Mouse (Mus musculus) urinary bladder, adult 18-20 months (tissue): ENCODE measurements at regions not wholly inside any gene's neighbourhood (a gene's known extent, or its start where the extent isn't known, plus 50 kb on each side); places are given as distances from the start of the nearest gene placed in this dataset.

Experiments
- DNase-seq, 2 experiments: peaks; one replicate each; pipeline ENCODE4 v3.0.0; 2022; ENCODE audit warnings: low spot score in 2 of 2, mixed read lengths in 2 of 2

DNA sequence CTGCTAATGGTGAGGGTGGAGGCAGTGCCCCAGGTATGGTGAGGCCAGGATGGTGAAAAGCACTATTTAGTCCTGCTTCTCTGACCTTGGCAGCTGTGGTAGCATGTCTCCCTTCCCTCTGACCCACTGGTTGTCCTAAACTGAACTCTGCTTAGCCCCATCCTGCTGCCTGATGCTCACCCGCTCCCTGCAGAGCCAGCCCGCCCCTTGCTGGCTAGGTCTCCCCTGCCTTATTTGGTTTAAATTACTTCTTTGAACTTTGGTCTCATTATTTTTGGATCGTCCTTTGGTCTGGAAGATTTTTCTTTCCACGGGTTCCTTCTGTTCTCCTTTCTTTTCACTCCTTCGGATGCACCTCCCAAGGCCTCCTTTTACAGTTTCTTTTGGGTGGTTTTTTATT is 525.7 kb upstream of the Tnp1 start:
- DNase-seq = no peak

DNA sequence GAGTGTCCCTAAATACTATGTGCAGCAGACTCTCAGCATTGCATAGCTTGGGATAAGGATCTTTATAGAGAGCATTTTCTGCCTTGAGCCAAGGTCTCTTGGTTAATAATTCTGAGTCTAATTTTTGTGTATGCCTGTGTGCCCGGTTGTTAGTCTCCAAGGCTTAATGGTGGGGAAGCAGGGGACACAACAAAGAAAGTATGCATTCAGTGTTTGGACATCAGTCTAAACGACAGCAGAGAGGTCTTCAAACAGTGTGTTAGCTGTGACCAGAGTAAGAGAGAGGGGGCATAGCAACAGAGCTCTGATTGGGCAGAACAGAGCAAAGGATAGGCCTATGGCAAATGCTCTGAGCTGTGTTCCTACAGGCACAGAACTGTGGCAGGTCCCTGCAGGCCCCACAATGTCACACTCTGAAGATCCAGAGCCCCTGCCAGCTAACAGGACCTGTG is 522.7 kb upstream of the Tnp1 start:
- DNase-seq = peak in 1 of 2 experiments; percentile 57

DNA sequence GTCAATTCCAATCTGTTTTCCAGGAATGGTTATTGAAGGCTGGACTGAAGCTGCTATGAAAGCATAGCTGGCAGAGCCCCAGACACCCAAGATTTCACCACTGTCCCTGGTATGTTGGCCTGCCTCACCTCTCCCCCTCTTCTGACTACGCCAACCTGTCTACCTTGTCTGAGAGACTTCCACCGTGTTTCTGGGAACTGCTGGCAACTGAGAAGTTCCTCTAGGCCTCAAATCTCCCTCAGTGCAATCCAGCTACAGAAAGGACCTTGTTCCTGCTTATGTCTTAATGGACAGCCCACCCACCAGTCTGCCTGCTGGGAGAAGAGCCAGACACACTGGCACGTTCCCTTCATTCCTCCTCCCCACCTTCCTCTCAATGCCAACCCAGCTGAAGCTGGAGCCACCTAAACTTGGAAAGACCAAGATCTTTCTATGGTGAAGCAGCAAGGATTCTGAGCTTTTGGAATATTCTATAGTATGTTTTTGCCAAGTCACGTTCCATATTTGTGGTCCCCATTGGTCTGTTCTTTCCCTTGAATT is 520.1 kb upstream of the Tnp1 start:
- no peak for DNase-seq

DNA sequence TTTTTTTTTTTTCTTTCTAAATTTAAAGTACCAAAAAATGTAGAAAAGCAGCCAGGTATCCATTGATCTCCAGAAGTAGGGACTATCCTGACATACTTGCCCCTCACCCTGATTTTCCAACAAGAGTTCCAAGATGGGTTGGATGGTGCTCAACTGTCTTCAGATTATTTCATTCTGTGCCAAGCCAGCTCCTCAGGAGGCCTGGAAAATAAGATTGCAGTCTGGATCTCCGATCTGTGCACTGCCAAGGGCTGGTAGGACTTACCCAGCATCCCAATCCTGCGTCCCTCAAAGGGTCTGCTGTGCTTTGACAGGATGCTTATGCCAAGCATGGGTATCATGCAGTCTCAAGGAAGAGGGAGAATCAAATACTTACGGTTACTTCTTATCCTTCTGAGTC is 517.8 kb upstream of the Tnp1 start:
- DNase-seq = no peak

DNA sequence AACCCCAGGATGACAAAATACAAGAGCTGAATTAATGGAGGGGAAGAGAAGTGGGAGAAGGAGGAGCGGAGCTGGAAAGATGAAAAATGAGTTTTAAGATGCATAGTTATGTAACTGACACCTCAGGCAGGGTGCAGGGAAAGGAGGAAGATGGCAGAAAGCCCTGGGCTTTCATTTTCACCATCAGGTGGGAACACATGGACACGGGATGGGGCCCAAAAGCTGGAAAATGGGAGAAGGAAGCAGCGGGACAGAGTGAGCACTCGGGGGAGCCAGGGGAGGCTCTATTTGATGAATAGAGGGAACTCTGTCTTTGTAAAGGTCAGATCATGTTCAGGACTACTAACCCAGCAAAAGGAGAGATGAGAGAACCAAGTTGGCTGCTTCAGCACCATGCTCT is 516.6 kb upstream of the Tnp1 start:
- DNase-seq = no peak

DNA sequence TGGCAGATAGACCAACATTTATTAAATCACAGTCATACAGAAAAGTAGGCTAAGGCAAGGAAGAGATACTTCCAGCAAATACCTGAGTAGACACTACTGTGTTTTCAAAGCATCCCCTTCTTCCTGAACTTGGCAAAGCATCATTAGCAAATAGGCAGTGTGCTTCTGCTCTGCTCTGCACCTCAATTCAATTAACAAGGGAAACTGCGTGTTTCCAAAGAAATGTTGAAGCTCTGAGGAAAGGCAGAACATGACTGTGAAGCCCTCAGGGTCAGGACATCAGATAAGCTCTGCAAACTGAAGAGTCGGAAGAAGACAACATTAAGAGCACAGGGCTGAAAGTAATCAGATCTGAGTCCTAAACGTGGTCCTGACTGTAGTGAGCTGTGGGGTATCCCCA is 516.1 kb upstream of the Tnp1 start:
- no peak for DNase-seq

DNA sequence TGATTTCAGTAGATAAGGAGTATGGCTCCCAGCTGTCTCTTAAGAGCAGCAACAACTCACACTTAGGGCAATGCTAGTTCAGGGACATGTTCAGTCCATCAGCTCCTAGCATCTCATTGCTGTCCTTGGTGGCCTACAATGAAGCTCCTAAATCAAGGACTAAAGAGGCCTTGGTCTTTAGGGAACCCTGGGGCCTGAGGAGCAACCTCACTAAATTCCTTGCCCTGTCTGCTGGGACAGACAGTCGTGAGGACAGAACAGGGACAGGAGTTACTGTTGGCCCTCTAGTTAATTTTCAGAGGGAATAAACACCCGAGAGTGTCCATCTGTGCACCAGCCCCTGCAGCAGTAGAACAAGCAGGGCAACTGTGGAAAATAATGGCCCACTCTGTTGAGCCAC is 514.6 kb upstream of the Tnp1 start:
- no peak for DNase-seq

DNA sequence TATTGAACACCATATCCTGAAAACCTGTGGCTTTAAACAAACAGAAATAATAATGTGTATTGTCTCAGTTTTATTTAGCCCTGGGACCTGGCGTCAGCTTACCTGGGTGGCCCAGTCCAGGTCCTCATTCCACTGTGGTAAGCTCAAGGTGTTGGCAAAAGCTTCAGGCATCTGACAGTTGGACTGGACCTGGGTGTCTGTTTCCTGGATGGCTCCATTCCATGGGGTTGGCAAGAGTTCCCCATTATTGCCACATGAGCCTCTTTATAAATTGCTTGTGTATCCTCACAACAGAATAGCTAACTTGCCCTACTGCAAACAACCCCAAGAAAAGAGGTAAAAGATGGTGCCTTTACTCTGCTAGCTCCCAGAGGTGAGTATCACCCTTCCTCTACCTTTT is 512.9 kb upstream of the Tnp1 start:
- no peak for DNase-seq

DNA sequence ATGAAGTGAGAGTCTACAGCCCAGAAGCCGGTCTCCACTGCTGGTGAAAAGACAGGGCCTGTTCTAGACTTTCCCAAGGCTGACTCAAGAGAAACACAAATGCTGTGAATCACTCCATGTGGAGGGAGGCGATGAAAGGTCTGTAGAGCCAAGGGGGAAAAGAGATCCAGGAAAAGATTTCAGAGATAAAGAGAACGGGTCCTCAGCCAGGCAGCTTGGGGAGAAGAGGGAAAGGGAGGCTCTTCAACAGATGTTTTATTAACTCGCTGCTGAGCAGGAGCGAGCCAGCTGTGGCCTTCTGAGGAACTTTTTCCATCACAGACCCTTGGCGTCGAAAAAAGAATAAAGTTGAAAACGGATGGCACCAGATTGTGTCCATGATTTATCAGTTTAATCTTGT is 500.7 kb upstream of the Tnp1 start:
- DNase-seq = peak in 1 of 2 experiments; percentile 44

DNA sequence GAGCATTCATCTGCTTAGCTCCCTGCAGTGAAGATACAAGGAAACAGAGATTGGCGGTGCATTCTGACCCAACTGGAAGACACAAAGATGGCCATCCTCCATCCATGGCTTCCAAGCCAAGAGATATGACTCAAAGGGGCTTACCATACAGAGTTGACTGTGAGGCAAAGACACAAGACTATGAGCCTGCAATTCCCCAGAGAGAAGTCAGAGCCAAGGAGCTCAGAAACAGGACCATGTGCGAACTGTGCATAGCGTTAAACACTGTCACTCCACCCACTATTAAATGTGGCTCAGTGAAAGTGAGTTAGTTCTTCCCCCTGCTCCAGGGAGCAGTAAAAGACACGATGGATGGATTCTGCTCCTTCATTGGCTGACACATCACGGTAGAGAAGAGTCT is 500.1 kb upstream of the Tnp1 start:
- peak in 1 of 2 experiments; percentile 36 for DNase-seq

DNA sequence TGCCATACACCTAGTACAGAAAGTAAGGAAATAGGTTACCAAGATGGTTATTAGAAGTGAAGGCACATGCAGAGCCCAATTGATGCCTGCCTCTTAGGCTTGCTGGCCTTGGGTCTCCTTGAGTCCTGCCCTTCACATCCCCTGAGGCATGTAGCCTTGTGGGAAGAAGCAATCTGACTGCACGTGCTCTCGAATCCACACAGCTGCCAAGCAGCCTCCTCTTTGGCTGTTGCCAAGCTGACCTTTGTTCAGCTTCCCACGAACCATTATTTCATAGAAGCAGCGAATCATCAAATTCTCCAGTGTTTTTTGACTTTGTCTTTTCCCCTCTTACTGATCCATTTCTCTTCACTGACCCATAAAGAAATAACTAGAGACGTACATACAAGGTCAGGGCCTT is 498.1 kb upstream of the Tnp1 start:
- DNase-seq = no peak

DNA sequence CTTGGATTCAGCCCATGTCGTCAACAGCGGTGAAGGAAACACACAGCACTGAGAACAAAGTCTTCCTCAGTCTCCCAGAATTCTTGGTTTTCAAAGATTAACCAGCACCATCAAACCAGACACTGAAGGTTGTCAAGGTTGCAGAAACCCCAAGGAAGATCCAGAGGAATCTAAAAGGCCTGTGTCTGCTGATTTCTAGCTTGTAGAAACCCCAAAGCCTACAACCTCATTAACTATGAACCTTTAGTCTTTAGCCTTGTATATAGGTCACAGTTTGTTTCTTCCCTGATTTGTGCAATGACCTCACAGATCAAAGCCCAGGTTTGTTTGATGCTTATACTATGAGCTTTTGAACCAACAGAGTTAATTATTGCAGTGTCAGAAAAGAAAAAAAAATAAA is 497.1 kb upstream of the Tnp1 start:
- no peak for DNase-seq

DNA sequence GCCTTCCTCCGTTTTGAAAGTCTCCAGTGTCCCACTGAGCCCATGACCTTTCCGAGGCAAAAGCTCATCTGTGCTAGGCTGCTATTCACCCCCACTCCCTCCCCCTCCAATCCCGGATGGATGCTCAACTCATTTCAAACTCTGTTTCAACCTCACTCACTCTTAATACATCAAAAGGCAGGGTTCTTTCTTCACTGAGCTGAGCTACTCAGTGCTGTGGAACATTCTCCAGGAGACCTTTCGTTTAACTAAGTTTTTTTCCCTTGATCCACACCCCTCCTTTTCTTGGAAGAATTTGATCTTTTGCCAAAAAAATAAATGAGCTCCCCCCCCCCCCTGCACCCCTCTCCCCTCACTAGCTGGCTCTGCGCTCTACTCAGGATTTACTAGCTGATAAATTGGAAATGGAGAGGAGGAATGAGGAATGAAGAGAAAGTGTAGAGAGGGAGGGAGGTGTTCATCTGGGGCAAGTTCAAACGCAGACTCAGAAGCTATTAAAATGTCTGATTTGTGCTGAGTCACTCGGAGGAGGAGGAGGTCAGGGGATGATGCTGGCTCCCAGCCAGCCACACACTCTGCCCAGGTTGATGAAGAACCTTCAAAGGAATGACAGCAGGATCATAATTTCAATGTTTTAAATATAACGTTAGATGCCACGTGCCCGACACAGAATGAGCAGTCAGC is 491.5 kb upstream of the Tnp1 start:
- peak; percentile 32 to 54 for DNase-seq

DNA sequence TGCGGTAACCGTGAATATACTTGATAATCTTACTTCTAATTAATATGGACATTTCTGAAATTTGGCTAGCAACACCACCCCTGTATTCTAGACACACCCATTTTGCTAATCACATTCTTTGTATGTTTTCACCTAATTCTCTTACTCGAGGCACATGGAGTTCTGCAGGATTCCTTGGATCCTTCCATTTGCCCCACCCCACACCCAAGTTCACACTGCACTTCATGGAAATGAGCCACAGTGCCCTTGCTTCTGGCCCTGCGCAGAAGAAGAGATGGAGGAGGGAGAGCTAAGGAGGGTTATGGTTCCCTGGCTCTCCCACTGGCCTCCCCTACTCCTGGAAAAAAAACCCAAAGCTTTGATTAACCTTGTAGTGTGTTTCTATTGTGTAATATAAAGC is 487.9 kb upstream of the Tnp1 start:
- DNase-seq = no peak

DNA sequence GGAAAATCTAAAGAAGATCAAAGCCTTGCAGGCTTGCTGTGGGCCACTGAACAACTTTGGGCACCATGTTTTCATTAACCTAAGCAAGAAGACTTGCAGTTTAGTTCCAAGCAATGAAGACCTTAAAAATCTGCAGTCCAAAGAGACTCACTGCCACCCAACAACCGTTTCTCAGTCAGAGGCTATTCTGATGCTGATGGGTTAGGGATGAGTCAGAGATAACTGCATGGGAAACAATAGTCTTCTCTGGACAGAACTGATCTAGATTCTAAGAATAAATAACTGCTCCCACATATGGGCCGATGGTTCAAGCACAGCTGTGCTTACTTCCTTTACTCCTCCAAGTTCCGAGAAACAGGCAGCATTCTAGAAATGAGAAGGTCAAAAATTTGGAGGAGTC is 485.0 kb upstream of the Tnp1 start:
- no peak for DNase-seq

DNA sequence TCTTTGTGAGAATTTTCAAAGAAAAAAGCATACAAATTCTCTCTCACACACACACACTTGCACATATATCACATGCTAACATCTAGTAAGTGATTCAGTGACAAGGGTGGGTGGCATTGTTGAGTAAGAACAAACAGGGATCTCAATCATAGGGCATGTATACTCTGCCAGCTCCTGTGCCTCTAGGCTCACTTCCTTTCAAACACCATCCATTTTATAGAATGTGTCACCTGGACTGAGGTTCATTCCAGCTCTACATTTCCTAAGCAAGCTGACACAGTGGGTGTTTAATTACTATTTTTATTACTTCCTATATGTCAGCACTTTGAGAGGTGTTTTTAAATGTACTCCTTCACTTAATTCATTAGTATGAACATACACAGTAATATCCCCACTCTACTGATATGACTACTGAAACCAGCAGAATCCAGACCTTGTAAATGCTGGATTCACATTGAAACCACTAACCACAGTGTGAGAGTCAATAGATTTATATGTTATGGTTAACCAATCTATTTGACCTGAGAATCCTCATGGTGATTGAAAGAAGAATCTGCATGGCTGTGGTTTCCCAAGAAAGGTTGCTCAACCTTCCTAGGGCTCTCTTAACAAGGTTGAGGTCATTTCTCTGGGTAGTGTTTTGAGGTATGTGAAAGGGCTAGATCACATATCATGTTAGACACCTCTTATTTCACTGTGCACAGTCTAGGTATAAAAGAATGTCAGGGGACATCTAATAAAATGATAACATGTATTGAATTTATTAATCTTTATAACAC is 480.5 kb upstream of the Tnp1 start:
- DNase-seq = no peak

DNA sequence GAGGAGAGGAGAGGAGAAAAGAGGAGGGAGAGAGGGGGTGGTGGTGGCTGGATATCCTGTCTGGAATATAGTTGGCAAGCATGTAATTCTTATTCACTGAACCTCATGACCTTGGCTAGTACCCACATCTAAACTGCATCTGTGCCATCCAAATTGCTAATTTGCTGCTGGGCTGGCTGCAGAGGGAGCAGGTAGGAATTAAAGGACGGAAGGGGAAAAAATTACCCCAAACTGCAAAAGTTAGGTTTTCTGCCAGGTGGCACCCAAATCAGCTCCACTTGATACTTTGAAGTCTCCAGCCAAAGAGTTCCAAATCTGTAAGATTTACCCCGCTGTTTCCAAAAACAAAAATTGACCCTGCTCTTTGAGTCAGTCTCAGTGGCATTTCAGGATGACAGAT is 466.2 kb upstream of the Tnp1 start:
- DNase-seq = no peak

DNA sequence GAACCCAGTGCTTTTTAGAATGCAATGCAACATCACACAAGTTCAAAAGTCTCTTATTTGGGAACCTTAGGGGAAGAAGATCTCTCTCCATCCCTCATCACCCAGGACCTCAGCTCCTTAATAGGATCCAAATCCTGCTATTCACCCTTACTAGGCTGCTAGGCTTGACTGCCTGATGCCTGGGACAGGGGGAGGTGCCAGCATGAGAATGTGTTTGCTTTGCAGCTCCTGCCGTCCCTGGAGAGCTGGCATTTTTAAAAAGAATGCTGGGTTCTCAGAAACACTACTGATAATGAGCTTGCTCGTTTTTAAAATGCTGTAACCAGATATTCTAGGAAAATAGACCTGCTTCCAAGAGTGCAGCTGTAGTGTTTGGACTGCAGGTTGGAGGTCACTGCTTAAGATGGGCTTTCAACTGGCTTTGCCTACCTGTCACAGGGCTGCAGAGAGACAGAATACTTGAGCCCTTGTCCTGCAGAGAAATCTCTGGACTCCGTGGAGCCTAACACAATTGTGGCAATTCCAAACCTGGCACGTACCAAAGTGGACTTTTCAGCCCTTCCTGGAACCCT is 463.7 kb upstream of the Tnp1 start:
- DNase-seq = no peak

DNA sequence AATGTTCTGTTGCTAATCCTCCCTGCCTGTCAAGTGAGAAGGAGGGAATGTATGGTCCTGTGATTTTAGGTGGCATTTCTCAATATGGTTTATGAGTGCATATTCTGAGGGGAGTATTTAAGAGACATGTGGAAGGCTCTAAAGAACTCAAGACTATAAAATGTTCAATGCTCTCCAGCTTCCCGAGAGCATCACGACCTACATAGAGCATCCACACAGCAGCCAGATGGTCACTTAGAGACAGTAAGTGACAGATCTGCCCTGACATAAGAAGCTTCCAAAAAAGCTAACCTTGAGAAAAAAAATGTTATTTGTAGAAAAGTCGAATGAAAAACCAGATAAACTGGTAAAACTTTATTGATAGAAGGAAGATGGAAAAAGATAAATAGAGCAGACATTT is 444.9 kb upstream of the Tnp1 start:
- no peak for DNase-seq

DNA sequence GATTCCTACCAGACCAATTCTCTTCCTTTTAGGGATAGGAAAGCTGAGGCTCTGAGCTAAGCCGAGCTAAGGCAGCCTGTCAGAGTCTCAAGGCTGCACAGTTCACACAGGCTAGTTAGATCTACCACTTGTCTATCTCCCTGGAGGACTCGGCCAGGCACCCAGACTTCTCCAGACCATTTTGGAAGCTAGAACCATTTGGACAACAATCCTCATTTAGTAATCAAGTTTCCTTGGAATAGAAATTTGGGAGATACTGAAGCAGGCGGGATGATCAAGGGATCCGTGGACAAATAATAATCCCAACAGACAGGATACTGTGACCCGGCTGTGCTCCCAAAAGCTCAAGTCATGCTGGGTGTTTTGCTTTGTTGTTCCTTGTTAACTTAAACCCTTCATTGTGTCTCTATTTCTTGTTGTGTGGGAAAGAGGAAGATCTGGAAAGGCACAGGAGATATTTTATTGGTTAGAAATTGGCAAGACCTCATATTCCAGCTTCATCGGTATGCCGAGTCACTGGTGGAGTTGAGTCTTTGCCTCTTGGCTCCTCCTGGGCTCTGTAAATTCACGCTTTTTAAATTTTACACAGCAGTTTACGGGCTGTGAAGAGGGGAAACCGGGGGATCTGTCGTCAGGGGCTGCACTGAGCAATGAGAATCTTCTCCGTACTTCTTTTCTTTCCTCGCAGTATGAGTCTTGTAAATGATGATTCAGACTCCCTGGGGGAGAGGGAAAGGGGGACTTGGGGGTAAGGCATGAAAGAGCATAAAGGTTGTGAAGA is 444.2 kb upstream of the Tnp1 start:
- DNase-seq = no peak

DNA sequence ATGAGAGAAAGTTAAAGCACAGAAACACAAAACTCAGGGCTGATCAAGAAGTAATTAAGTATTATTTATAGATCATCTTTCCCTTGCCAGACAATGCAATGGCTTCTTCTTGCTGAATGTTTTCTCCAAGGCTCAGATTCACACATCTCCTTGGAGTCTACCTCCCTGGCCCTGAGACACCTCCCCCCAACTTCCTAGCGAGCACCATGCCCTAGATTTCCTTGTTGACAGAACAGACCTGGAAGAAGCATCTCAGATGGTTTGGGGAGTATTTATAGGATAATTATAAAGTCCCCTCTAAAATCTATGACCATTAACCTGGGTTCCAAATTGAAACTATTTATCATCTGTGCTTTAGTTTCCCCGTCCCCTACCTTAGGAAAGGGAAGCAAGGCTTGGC is 441.6 kb upstream of the Tnp1 start:
- DNase-seq = no peak
